20 mouse cellular contexts compared by ENCODE assay signal in the genomic region with DNA sequence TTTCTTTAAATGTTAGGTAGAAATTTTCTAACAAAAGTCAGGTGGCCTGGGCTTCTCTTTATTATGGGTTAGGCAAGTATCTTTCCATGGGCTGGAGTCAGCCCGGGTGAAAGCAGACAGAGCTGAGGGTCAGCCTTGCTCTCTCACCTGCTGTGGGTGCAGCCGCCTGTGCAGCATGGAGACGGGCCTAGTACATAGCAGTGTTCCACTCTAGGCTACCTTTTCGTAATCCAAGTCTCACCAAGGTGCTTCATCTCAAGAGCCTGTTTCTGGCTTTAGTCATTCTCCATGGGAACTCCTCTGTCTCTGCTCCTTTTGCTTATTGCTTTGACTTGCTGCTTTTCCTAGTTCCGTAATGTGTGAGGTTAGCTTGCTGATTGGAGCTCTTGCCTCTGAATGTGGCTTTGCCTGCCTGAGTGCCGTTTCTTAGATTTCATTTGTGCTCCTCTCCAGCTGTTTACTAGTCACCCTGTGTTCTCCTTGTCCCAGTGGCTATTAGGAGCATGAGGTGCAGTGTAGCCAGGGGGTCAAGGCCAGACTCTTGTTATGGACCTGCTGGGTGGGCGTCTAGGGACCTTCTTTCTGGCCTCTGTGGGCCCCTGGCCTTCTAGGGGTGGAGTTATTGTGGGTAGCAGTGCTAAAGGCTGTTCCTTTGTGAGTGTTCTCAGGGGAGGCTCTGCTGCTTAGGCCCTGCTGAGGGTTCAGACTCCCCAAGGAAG. TPM values are rescaled to one million over a fixed set of nuclear protein-coding genes. Genes with fewer than 3 reads are reported as not detected.
DNase-seq lines count a peak whose midpoint lies in the region; ATAC-seq and TF ChIP-seq lines count a peak whose summit lies in the region.
"Had no signal": no experiment of that assay in that cellular context is flagged by ENCODE, and none has a peak within 500 bp of the region (broad histone marks: within the 10 kb centered on the region; RNA-seq: fewer than 3 reads in every experiment).

No protein-coding gene starts in this region.

- H3K4me3 ChIP-seq in heart, embryonic 11.5 days (ENCODE audit: low read depth, low read length): no peak overlapping the region
- H3K4me3 ChIP-seq in liver, embryonic 11.5 days (ENCODE audit: low read depth, low read length): no peak overlapping the region
- H3K4me3 ChIP-seq in lung, postnatal 0 days (ENCODE audit: low read depth, low read length): no peak overlapping the region
- H3K4me3 ChIP-seq: embryonic facial prominence, embryonic 13.5 days; forebrain, embryonic 13.5 days; heart, embryonic 15.5 days; hindbrain, embryonic 15.5 days had no signal

- no peak for TF ChIP-seq CTCF in lung, postnatal 0 days (IDR thresholded peaks at IDR 0.05)

- H3K9ac ChIP-seq in heart, embryonic 11.5 days (ENCODE audit: low read depth, low read length): no peak overlapping the region
- no peak overlapping the region for H3K9ac ChIP-seq in liver, embryonic 11.5 days (ENCODE audit: low read depth, low read length)
- no peak overlapping the region for H3K9ac ChIP-seq in lung, postnatal 0 days (replicated peaks; ENCODE audit: low read depth)
- H3K9ac ChIP-seq: embryonic facial prominence, embryonic 13.5 days; forebrain, embryonic 13.5 days; forebrain, postnatal 0 days; heart, embryonic 15.5 days; hindbrain, embryonic 15.5 days had no signal

- whole genome bisulfite sequencing in heart, embryonic 11.5 days (ENCODE audit: insufficient replicate concordance): 84% methylated on average over 7 of the region's 7 CpGs
- WGBS in liver, embryonic 11.5 days: 85% methylated on average over 7 of the region's 7 CpGs
- WGBS in lung, postnatal 0 days: 51% methylated on average over 7 of the region's 7 CpGs

- H3K4me2 ChIP-seq in heart, embryonic 11.5 days: no peak overlapping the region
- no peak overlapping the region for H3K4me2 ChIP-seq in liver, embryonic 11.5 days
- no peak overlapping the region for H3K4me2 ChIP-seq in lung, postnatal 0 days (replicated peaks; ENCODE audit: low read depth, low read length)
- H3K4me2 ChIP-seq: embryonic facial prominence, embryonic 13.5 days; forebrain, embryonic 13.5 days; heart, embryonic 15.5 days; hindbrain, embryonic 15.5 days had no signal

- no peaks in the 10 kb centered on the region for H3K27me3 ChIP-seq in heart, embryonic 11.5 days (ENCODE audit: control insufficient read depth, insufficient read depth, low read length)
- no peaks in the 10 kb centered on the region for H3K27me3 ChIP-seq in liver, embryonic 11.5 days (replicated peaks; ENCODE audit: control insufficient read depth, insufficient read depth, low read length)
- no peaks in the 10 kb centered on the region for H3K27me3 ChIP-seq in lung, postnatal 0 days (replicated peaks; ENCODE audit: insufficient read depth, low read length)
- H3K27me3 ChIP-seq: embryonic facial prominence, embryonic 13.5 days; forebrain, embryonic 13.5 days; heart, embryonic 15.5 days; hindbrain, embryonic 15.5 days; Patski had no signal

- no peak for ATAC-seq in heart, embryonic 11.5 days (replicated peaks; ENCODE audit: insufficient number of reproducible peaks, low FRiP score, low TSS enrichment)
- ATAC-seq in liver, embryonic 11.5 days (replicated peaks; ENCODE audit: low FRiP score): no peak
- peak; percentile 86 for ATAC-seq in lung, postnatal 0 days
- ATAC-seq: activated CD4-positive, CD25-positive, alpha-beta regulatory T cell, adult 4 months; forebrain, embryonic 13.5 days; forebrain, postnatal 0 days; Patski had no signal

- H3K9me3 ChIP-seq in heart, embryonic 11.5 days (replicated peaks; ENCODE audit: control insufficient read depth, low read length): no peaks in the 10 kb centered on the region
- no peaks in the 10 kb centered on the region for H3K9me3 ChIP-seq in liver, embryonic 11.5 days (ENCODE audit: control insufficient read depth, low read length)
- H3K9me3 ChIP-seq in lung, postnatal 0 days (ENCODE audit: low read length): no peaks in the 10 kb centered on the region
- H3K9me3 ChIP-seq: embryonic facial prominence, embryonic 13.5 days; forebrain, embryonic 13.5 days; heart, embryonic 15.5 days; hindbrain, embryonic 15.5 days had no signal

- TF ChIP-seq EP300 in lung, postnatal 0 days (IDR thresholded peaks at IDR 0.05): no peak; the same call in none of the 2 replicates

- DNase-seq in heart, adult 11 months: peak; percentile 84
- DNase-seq in liver, embryonic 11.5 days (ENCODE audit: low spot score): peak; percentile 22
- no peak for DNase-seq in liver
- DNase-seq in lung, postnatal 0 days (ENCODE audit: low spot score): peak; percentile 84
- DNase-seq in lung, postnatal 10 days: no peak
- peak; percentile 41 for DNase-seq in lung, postnatal 36 days
- DNase-seq in gastrocnemius, postnatal 4 days (ENCODE audit: low spot score in 2 of 2): no peak
- DNase-seq: adrenal gland, postnatal 14 days; cerebellum, adult 11-12 months; cerebellum, adult 9-10 months; cerebellum, postnatal 25 days; forebrain, postnatal 0 days; gastrocnemius, postnatal 14 days had no signal

- no peaks in the 10 kb centered on the region for H3K36me3 ChIP-seq in heart, embryonic 11.5 days (ENCODE audit: control insufficient read depth, insufficient read depth, low read length)
- no peaks in the 10 kb centered on the region; the same call in 1 of the 2 replicates for H3K36me3 ChIP-seq in liver, embryonic 11.5 days (ENCODE audit: control insufficient read depth, insufficient read depth, low read length)
- H3K36me3 ChIP-seq in lung, postnatal 0 days (ENCODE audit: insufficient read depth, low read length): no peaks in the 10 kb centered on the region
- H3K36me3 ChIP-seq: embryonic facial prominence, embryonic 13.5 days; heart, embryonic 15.5 days; hindbrain, embryonic 15.5 days had no signal

- H3K27ac ChIP-seq in heart, embryonic 11.5 days (ENCODE audit: low read depth, low read length): no peak overlapping the region
- no peak overlapping the region for H3K27ac ChIP-seq in liver, embryonic 11.5 days (ENCODE audit: low read depth, low read length)
- peak overlapping the region; percentile 86 for H3K27ac ChIP-seq in lung, postnatal 0 days (ENCODE audit: low read length)
- H3K27ac ChIP-seq: embryonic facial prominence, embryonic 13.5 days; forebrain, embryonic 13.5 days; heart, embryonic 15.5 days; hindbrain, embryonic 15.5 days had no signal

- H3K4me1 ChIP-seq in heart, embryonic 11.5 days (ENCODE audit: control insufficient read depth, insufficient read depth, low read length): no peaks in the 10 kb centered on the region; the same call in 1 of the 2 replicates
- H3K4me1 ChIP-seq in liver, embryonic 11.5 days (replicated peaks; ENCODE audit: control insufficient read depth, insufficient read depth, low read length): peaks cover 3% of the 10 kb centered on the region; the same call in 1 of the 2 replicates
- H3K4me1 ChIP-seq in lung, postnatal 0 days (ENCODE audit: insufficient read depth, low read depth, low read length): peaks cover 8% of the 10 kb centered on the region; the same call in 1 of the 2 replicates
- H3K4me1 ChIP-seq: heart, embryonic 15.5 days; hindbrain, embryonic 15.5 days had no signal

RNA-seq across cellular contexts. Expression of a gene that starts 51.4 kb away (rescaled TPM):
- polyA plus RNA-seq in heart, embryonic 11.5 days (2014; fragmentation: Nextera tagmentation; extraction: Ambion mirVana): 26.3 and 32.8 TPM in 2 replicates
- polyA plus RNA-seq in liver, embryonic 11.5 days (2014; fragmentation: Nextera tagmentation; extraction: Ambion mirVana): 25.8 and 30.0 TPM in 2 replicates
- 42.0 and 42.3 TPM in 2 replicates for polyA plus RNA-seq in lung, postnatal 0 days (2015; fragmentation: Nextera tagmentation; extraction: Ambion mirVana)
- total RNA-seq in gastrocnemius, postnatal 4 days (2021): 10 to 100 TPM; 27.3 to 29.5 TPM

Comparison
In these comparisons a context has a peak if more than half of its experiments do, and no peak if none do; other contexts are left out.
1. DNase-seq: peak in heart, adult 11 months (single experiment), liver, embryonic 11.5 days (single experiment), lung, postnatal 0 days (single experiment) and lung, postnatal 36 days (single experiment); none in liver (single experiment), lung, postnatal 10 days (single experiment) and gastrocnemius, postnatal 4 days (0 of 2).